Mouse (Mus musculus) C3H10T1/2 (cell line): ENCODE measurements around the gene Cntnap5b. TPM values are rescaled to one million over a fixed set of nuclear protein-coding genes. Genes with fewer than 3 reads are reported as not detected.

Experiments used
- polyA plus RNA-seq, 2 experiments: library from polyadenylated mRNA; unstranded; fragments of >200 nt; fragmentation: generic; extraction: Trizol; gene quantifications; one replicate each; pipeline ENCODE4 v1.2.1; 2012; ENCODE audit warnings: missing spikeins in 2 of 2

The Cntnap5b gene
- under 1 TPM in 1 of 2 experiments, not detected in 1; 0.07 TPM for polyA plus RNA-seq

GRCm38 (mm10) chr1:99772614-99773013, at the start of gene Cntnap5b:
Cntnap5b (plus strand) TSS chr1:99772765.

